Mouse (Mus musculus) neural tube, embryonic 11.5 days (tissue): ENCODE measurements around the gene Med11. TPM values are rescaled to one million over a fixed set of nuclear protein-coding genes. Genes with fewer than 3 reads are reported as not detected.
"Not testable (repeated sequence)": the region's sequence is repeated elsewhere in the genome, so short reads cannot be mapped to it uniquely, and the experiment has no call there.

Source experiments
- ATAC-seq: fragments of 200-750 bp; cut with Nextera tagmentation; 2 replicates; pipeline ENCODE4 v1.8.0; 2017; ENCODE audit warnings: moderate number of reproducible peaks, mild to moderate bottlenecking, moderate TSS enrichment, moderate library complexity; ENCODE audit not compliant: insufficient read depth, low FRiP score, low TSS enrichment
- DNase-seq: peaks from one replicate; pipeline ENCODE4 v3.0.0-alpha.2; 2015; ENCODE audit warnings: low spot score
- H3K27ac ChIP-seq: fragments of 300-500 bp; sonication (generic); 2 replicates; pipeline ENCODE4 v1.5.1; 2014; ENCODE audit warnings: low read depth, mild to moderate bottlenecking, low read length
- H3K27me3 ChIP-seq: fragments of 300-500 bp; sonication (generic); 2 replicates; pipeline ENCODE4 v1.6.1; 2014; ENCODE audit warnings: mild to moderate bottlenecking, low read length, mixed read lengths; ENCODE audit not compliant: control insufficient read depth, insufficient read depth
- H3K36me3 ChIP-seq: fragments of 300-500 bp; sonication (generic); 2 replicates; pipeline ENCODE4 v1.6.1; 2014; ENCODE audit warnings: mild to moderate bottlenecking, low read length, moderate library complexity, mixed read lengths; ENCODE audit not compliant: control insufficient read depth, insufficient read depth
- H3K4me1 ChIP-seq: fragments of 300-500 bp; sonication (generic); 2 replicates; pipeline ENCODE4 v1.6.1; 2014; ENCODE audit warnings: low read length, mixed read lengths; ENCODE audit not compliant: control insufficient read depth, insufficient read depth
- H3K4me2 ChIP-seq: fragments of 300-500 bp; sonication (generic); 2 replicates; pipeline ENCODE4 v1.6.1; 2014; ENCODE audit warnings: low read depth, mild to moderate bottlenecking, moderate library complexity
- H3K4me3 ChIP-seq: fragments of 300-500 bp; sonication (generic); 2 replicates; pipeline ENCODE4 v1.5.1; 2014; ENCODE audit warnings: low read depth, low read length
- H3K9ac ChIP-seq: fragments of 300-500 bp; sonication (generic); 2 replicates; pipeline ENCODE4 v1.6.1; 2014; ENCODE audit warnings: mild to moderate bottlenecking, low read length
- H3K9me3 ChIP-seq: fragments of 300-500 bp; sonication (generic); 2 replicates; pipeline ENCODE4 v1.6.1; 2016; ENCODE audit warnings: low read length; ENCODE audit not compliant: control insufficient read depth
- WGBS: fragments of 180-500 bp; shearing (Covaris S2); extraction: QIAGEN DNeasy Blood & Tissue Kit; methylation state at CpG from one replicate; pipeline ENCODE4 v1.1.7; 2014; 5-methylcytosine and 5-hydroxymethylcytosine counted together
- polyA plus RNA-seq: library from polyadenylated mRNA; unstranded; fragments of >200 nt; fragmentation: Nextera tagmentation; extraction: Ambion mirVana; gene quantifications from 2 replicates; pipeline ENCODE4 v1.2.1, GENCODE M21; 2014

Gene Med11
- polyA plus RNA-seq, 1 experiment from 2014 or later: 41.6 TPM

- DNase-seq, H3K4me1 ChIP-seq, H3K27me3 ChIP-seq, H3K4me2 ChIP-seq, ATAC-seq, H3K36me3 ChIP-seq, H3K4me3 ChIP-seq, H3K9me3 ChIP-seq, H3K27ac ChIP-seq, H3K9ac ChIP-seq: not testable (repeated sequence)
- 94% methylated on average over 5 of the region's 5 CpGs for WGBS
Observed at GRCm38 (mm10) chr11:70473291-70473690, 21.6 kb downstream of the Med11 start.

- ATAC-seq: no peak
Observed at GRCm38 (mm10) chr11:70474872-70475534, 23.3 kb downstream of the Med11 start.

GRCm38 (mm10) chr11:70485498-70485897 lies 33.8 kb downstream of the Med11 start:
- Histone ChIP-seq H3K36me3 (no peaks in the 10 kb centered on the region), H3K4me1 (no peaks in the 10 kb centered on the region), H3K9ac (no peak overlapping the region), H3K9me3 (no peaks in the 10 kb centered on the region), H3K4me2 (no peak overlapping the region), H3K27ac (no peak overlapping the region), H3K4me3 (no peak overlapping the region), H3K27me3 (no peaks in the 10 kb centered on the region)
- ATAC-seq: no peak
- 64% methylated on average over 2 of the region's 2 CpGs for WGBS
- no peak for DNase-seq

More at GRCm38 (mm10) chr11:70474872-70475534, 23.3 kb downstream of the Med11 start:
- Histone ChIP-seq H3K4me1 (no peaks in the 10 kb centered on the region), H3K9me3 (no peaks in the 10 kb centered on the region), H3K9ac (no peak overlapping the region), H3K36me3 (no peaks in the 10 kb centered on the region), H3K4me2 (no peak overlapping the region), H3K27ac (no peak overlapping the region), H3K27me3 (no peaks in the 10 kb centered on the region), H3K4me3 (no peak overlapping the region)
- no peak for DNase-seq
- 83% methylated on average over 12 of the region's 12 CpGs for WGBS

- no peaks in the 10 kb centered on the region for H3K27me3 ChIP-seq
- DNase-seq (no peak), ATAC-seq (no peak)
- no peaks in the 10 kb centered on the region for H3K9me3 ChIP-seq
- 42% methylated on average over 4 of the region's 4 CpGs for WGBS
- H3K4me2 ChIP-seq: no peak overlapping the region
- H3K27ac ChIP-seq: no peak overlapping the region
- H3K4me1 ChIP-seq: no peaks in the 10 kb centered on the region
- no peak overlapping the region for H3K4me3 ChIP-seq
- H3K9ac ChIP-seq: no peak overlapping the region
- no peaks in the 10 kb centered on the region for H3K36me3 ChIP-seq
Observed at GRCm38 (mm10) chr11:70487816-70488215, 36.1 kb downstream of the Med11 start.

- no peak for ATAC-seq
- Histone ChIP-seq H3K4me3 (no peak overlapping the region), H3K9ac (no peak overlapping the region), H3K36me3 (no peaks in the 10 kb centered on the region), H3K9me3 (no peaks in the 10 kb centered on the region), H3K27me3 (no peaks in the 10 kb centered on the region), H3K4me1 (no peaks in the 10 kb centered on the region), H3K27ac (no peak overlapping the region), H3K4me2 (no peak overlapping the region)
- 93% methylated on average over 3 of the region's 3 CpGs for WGBS
- no peak for DNase-seq
Observed at GRCm38 (mm10) chr11:70489138-70489537, 37.4 kb downstream of the Med11 start.

GRCm38 (mm10) chr11:70489684-70490083 lies 38.0 kb downstream of the Med11 start:
- Histone ChIP-seq H3K36me3 (no peaks in the 10 kb centered on the region), H3K27ac (no peak overlapping the region), H3K4me3 (no peak overlapping the region), H3K4me2 (no peak overlapping the region), H3K4me1 (no peaks in the 10 kb centered on the region), H3K9me3 (no peaks in the 10 kb centered on the region), H3K27me3 (no peaks in the 10 kb centered on the region), H3K9ac (no peak overlapping the region)
- DNase-seq: no peak
- WGBS: 88% methylated on average over 6 of the region's 6 CpGs
- no peak for ATAC-seq

- Histone ChIP-seq H3K4me3 (no peak overlapping the region), H3K9me3 (no peaks in the 10 kb centered on the region), H3K4me2 (no peak overlapping the region), H3K36me3 (no peaks in the 10 kb centered on the region), H3K27ac (no peak overlapping the region), H3K9ac (no peak overlapping the region), H3K4me1 (no peaks in the 10 kb centered on the region), H3K27me3 (no peaks in the 10 kb centered on the region)
- ATAC-seq (no peak), DNase-seq (no peak)
- WGBS: 76% methylated on average over 14 of the region's 14 CpGs
Observed at GRCm38 (mm10) chr11:70499566-70500475, 48.1 kb downstream of the Med11 start.

- ATAC-seq: no peak
- Histone ChIP-seq H3K4me2 (no peak overlapping the region), H3K9ac (no peak overlapping the region), H3K4me1 (no peaks in the 10 kb centered on the region), H3K4me3 (no peak overlapping the region), H3K36me3 (no peaks in the 10 kb centered on the region), H3K9me3 (no peaks in the 10 kb centered on the region), H3K27ac (no peak overlapping the region), H3K27me3 (no peaks in the 10 kb centered on the region)
- DNase-seq: no peak
- WGBS: 91% methylated on average over 1 of the region's 1 CpGs
Observed at GRCm38 (mm10) chr11:70500476-70500812, 48.7 kb downstream of the Med11 start.

- 71% methylated on average over 3 of the region's 3 CpGs for WGBS
- no peak for ATAC-seq
- no peak overlapping the region for H3K4me3 ChIP-seq
Observed at GRCm38 (mm10) chr11:70502018-70502417, 50.3 kb downstream of the Med11 start.

More at GRCm38 (mm10) chr11:70502018-70502417, 50.3 kb downstream of the Med11 start:
- no peak for DNase-seq
- Histone ChIP-seq H3K4me2 (no peak overlapping the region), H3K36me3 (no peaks in the 10 kb centered on the region), H3K27me3 (no peaks in the 10 kb centered on the region), H3K4me1 (no peaks in the 10 kb centered on the region), H3K27ac (no peak overlapping the region), H3K9me3 (no peaks in the 10 kb centered on the region), H3K9ac (no peak overlapping the region)
